Mouse (Mus musculus) testis, adult 2 months (tissue): ENCODE results near the gene Inpp5k. TPM values are rescaled to one million over a fixed set of nuclear protein-coding genes. Genes with fewer than 3 reads are reported as not detected.

Source experiments
- H3K27ac ChIP-seq: fragments of 200-500 bp; 2 replicates; pipeline ENCODE4 v1.5.1; 2012; ENCODE audit warnings: low read depth, low read length; ENCODE audit not compliant: control insufficient read depth, insufficient read depth
- H3K27me3 ChIP-seq: fragments of 200-500 bp; 2 replicates; pipeline ENCODE4 v1.6.1; 2012; ENCODE audit warnings: mild to moderate bottlenecking, low read length, moderate library complexity; ENCODE audit not compliant: control insufficient read depth, insufficient read depth
- H3K36me3 ChIP-seq: fragments of 200-500 bp; 2 replicates; pipeline ENCODE4 v1.6.1; 2012; ENCODE audit warnings: mild to moderate bottlenecking, low read length; ENCODE audit not compliant: control insufficient read depth, insufficient read depth
- H3K4me1 ChIP-seq: fragments of 200-500 bp; 2 replicates; pipeline ENCODE4 v1.6.1; 2012; ENCODE audit warnings: low read length; ENCODE audit not compliant: control insufficient read depth, insufficient read depth
- H3K4me3 ChIP-seq: fragments of 200-500 bp; 2 replicates; pipeline ENCODE4 v1.5.1; 2012; ENCODE audit warnings: low read depth, mild to moderate bottlenecking, low read length, moderate library complexity, mixed read lengths; ENCODE audit not compliant: control insufficient read depth
- CTCF ChIP-seq: fragments of 200-500 bp; IDR thresholded peaks from 2 replicates; pipeline ENCODE4 v1.5.1; 2012; ENCODE audit warnings: low read depth, mild to moderate bottlenecking, inconsistent platforms, low read length, moderate library complexity; ENCODE audit not compliant: control insufficient read depth, insufficient read depth, insufficient replicate concordance
- POLR2A ChIP-seq: fragments of 200-500 bp; IDR thresholded peaks from 2 replicates; pipeline ENCODE4 v1.6.1; 2012; ENCODE audit warnings: low read depth, mild to moderate bottlenecking, inconsistent platforms, low read length, moderate library complexity; ENCODE audit not compliant: control insufficient read depth
- polyA plus RNA-seq: library from polyadenylated mRNA; depleted of rRNA; stranded (reverse); fragments of >200 nt; gene quantifications from 2 replicates; pipeline ENCODE4 v1.2.3, GENCODE M21; 2012

Inpp5k gene
- polyA plus RNA-seq, 1 experiment, result 128 TPM

DNA sequence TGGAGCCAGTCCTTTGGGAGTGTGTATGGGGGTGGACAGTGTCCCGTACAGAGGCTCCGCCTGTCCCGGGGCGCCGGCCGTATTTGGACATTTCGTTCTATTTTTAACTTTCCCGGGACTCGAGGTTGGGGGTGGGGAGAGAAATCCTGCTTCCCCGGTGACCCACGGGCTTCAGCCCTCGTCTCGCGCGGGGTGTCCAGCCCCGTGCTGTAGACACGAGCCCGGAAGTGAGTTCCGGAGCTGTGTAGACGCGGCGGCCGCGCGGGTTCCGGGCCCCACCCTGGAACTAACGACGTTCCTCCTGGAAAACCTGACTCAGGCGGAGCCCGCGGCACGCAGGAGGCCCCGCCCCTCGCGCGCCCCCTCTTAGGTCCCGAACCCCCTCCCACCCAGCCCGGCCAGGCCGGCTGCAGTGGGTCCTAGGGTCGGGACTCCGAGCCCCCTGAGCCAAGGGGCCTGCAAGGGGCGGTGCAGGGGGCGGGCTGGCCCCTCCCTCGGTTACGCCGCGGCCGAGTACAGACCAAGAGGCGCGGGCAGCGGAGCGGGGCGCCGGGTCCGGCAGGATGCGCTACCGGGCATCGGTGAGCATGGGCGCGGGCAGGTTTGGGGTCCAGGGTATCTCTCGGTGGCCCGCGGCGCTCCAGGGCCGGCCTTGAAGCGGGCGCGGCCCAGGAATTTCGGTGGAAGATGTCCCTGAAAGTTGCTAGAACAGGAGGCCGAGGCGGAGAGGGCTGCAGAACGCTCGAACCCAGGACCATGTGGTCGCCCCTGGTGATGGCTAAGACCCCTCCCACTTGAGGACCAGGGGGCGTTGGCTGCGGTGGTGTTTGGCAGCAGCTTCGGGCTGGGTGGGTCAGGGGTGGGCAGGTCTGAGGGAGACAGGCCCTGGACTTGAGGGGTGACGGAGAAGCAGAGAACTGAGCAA is 25.1 kb downstream of the Inpp5k start:
- H3K36me3 ChIP-seq, result no peaks in the 10 kb centered on the region; the same call in 1 of the 2 replicates
- H3K4me3 ChIP-seq, result peak overlapping the region; percentile 81
- H3K27ac ChIP-seq, result peak overlapping the region; percentile 80
- TF ChIP-seq CTCF (no peak), POLR2A (peak; percentile 31; the same call in 1 of the 2 replicates)
- H3K4me1 ChIP-seq, result peaks cover 58% of the 10 kb centered on the region
- no peaks in the 10 kb centered on the region for H3K27me3 ChIP-seq

DNA sequence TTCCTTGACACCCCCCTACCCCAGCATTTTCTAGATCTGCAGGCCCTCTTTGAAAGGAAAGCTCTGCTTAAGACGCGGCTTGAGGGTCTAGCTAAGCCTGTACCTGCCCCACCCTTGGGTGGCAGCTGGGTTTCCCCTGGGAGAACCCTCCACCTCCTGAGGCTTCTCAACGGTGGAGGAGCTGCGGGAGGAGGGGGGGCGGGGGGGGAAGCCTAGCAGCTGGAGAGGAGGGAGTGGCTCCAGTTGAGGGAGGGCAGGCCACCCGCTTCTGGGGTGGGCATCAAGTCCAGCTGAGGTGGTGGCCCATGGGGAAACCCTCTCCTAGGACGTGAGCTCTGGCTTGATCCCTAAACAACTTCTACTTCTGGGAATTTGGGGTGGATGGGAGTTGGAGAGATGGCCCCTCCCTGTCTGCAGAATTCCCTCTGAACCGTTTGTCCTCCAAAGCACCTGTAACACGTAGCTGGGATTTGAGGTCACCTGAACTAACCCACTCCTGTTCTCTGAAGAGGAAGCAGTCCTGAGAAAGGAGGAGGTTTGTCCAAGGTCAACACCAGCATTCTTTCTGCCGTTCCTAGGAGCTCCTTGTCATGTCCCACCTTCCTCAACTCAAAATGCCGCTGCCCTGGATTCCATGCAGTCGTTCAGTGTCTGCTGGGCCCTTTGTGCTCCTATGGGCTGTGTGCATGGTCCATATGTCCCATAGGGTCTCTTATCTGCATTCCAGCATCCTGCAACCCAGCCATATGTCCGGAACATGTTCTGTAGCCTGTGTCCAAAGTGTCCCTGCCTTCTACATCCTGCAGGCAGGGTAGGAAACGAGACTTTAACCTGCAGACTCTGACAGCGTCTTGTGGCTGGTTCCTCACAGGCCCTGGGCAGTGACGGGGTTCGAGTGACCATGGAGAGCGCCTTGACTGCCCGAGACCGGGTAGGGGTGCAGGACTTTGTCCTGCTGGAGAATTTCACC is 26.1 kb downstream of the Inpp5k start:
- peak overlapping the region; percentile 81 for H3K4me3 ChIP-seq
- peaks cover 47% of the 10 kb centered on the region for H3K4me1 ChIP-seq
- TF ChIP-seq CTCF (no peak), POLR2A (no peak)
- peak overlapping the region; percentile 59 for H3K27ac ChIP-seq
- peaks cover 1% of the 10 kb centered on the region for H3K36me3 ChIP-seq
- H3K27me3 ChIP-seq, result no peaks in the 10 kb centered on the region

DNA sequence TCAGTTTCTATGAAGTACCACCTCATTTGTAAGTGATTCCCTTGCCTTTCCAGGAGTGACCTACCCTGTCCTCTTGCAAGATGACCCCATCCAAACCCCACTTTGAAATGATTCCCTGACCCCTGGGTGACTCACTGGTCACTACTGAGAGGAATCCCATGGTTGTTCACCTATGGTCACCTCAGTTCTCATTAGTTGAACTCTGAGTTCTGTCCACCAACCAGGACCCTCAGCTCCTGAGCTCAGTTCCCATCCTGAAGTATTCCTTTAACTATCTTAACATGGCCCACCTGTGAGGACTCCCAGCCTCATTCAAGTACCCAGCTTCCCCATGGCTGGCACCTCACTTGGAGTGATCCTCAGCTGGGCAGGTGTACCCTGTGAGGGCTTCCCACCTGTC is 27.1 kb downstream of the Inpp5k start:
- TF ChIP-seq POLR2A, result no peak
- no peak for TF ChIP-seq CTCF
- no peak overlapping the region for H3K27ac ChIP-seq
- peaks cover 38% of the 10 kb centered on the region for H3K4me1 ChIP-seq
- H3K4me3 ChIP-seq, result no peak overlapping the region
- H3K27me3 ChIP-seq, result no peaks in the 10 kb centered on the region
- H3K36me3 ChIP-seq, result peaks cover 1% of the 10 kb centered on the region

DNA sequence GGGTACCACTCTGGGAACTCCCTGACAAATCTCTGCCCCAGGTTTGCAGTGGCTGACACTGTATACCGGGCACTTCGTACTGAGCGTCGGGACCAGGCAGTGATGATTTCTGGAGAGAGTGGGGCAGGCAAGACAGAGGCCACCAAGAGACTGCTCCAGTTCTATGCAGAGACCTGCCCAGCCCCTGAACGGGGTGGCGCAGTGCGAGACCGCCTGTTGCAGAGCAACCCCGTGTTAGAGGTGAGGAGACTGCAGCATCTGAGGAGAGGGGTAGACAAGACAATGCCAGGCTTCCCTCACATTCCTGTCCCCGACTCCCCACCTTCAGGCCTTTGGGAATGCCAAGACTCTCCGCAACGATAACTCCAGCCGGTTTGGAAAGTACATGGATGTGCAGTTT is 27.5 kb downstream of the Inpp5k start:
- H3K27ac ChIP-seq, result no peak overlapping the region
- no peak overlapping the region for H3K4me3 ChIP-seq
- peaks cover 1% of the 10 kb centered on the region for H3K36me3 ChIP-seq
- TF ChIP-seq CTCF (no peak), POLR2A (no peak)
- H3K4me1 ChIP-seq, result peaks cover 35% of the 10 kb centered on the region
- H3K27me3 ChIP-seq, result no peaks in the 10 kb centered on the region

DNA sequence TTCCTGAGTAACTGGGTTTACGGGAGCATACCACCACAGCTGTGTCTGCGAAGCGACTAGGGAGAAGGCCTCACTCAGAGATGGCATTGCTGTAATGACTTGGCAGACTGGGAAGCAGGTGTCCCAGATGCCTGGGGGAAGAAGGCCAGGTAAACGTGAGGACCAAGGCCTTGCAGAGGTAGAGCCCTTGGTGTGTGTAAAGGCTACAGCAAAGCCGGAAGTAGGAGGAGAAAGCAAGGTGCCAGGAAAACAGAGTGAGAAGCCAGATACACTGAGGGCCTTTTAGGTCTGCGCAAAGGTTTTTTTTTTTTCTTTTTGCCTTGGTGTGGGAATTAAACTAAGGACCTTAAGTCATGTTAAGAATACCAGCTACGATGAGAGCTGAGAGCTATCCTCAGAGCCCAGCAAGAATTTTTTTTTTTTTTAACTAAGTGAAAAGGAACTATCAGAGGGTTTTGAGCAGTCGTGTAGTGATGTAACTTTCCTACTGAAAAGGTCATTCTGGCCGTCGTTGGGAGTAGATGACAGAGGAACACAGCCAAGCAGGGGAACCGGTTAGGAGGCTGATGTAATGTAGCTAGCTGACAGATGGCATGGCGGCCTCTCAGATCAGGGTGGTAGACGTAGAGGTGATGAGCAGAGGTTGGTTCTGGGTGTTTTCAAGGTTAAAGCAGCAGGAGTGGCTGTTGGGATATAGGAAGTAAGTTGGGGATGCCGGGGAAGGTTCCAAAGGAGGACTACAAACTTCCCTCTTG is 28.4 kb downstream of the Inpp5k start:
- Histone ChIP-seq H3K4me1 (peaks cover 29% of the 10 kb centered on the region), H3K27ac (no peak overlapping the region), H3K4me3 (no peak overlapping the region), H3K27me3 (no peaks in the 10 kb centered on the region), H3K36me3 (peaks cover 1% of the 10 kb centered on the region)
- no peak for TF ChIP-seq POLR2A

DNA sequence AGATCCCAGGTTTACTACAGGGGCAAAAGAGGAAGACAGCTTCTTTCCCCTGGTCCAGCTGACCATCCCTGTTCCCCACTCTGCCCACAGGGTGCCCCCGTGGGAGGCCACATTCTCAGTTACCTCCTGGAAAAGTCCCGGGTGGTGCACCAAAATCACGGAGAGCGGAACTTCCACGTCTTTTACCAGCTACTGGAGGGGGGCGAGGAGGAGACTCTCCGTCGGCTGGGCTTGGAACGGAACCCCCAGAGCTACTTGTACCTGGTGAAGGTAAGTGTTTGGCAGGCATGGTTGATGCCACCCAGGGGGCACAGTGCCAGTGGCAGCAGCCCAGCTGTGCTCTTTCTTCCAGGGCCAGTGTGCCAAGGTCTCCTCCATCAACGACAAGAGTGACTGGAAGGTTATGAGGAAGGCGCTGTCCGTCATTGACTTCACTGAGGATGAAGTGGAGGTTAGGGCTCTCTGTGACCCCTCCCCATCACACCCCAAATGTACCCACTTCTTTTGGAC is 29.3 kb downstream of the Inpp5k start:
- no peaks in the 10 kb centered on the region for H3K27me3 ChIP-seq
- peaks cover 20% of the 10 kb centered on the region for H3K4me1 ChIP-seq
- H3K4me3 ChIP-seq, result no peak overlapping the region
- H3K36me3 ChIP-seq, result peaks cover 1% of the 10 kb centered on the region
- no peak for TF ChIP-seq CTCF
- no peak for TF ChIP-seq POLR2A
- H3K27ac ChIP-seq, result no peak overlapping the region
